Mouse (Mus musculus): ENCODE data around the gene Tnfrsf8.

Gene Tnfrsf8

GRCm38 (mm10) chr4:145270136-145270535 is 44.8 kb downstream of the Tnfrsf8 start:
- no peak for DNase-seq (ENCODE audit: low read depth)

GRCm38 (mm10) chr4:145267631-145268110 is 47.3 kb downstream of the Tnfrsf8 start:
- DNase-seq (ENCODE audit: low read depth) = peak; percentile 92

GRCm38 (mm10) chr4:145266505-145266904 is 48.5 kb downstream of the Tnfrsf8 start:
- no peak for DNase-seq (ENCODE audit: low read depth)

DNA sequence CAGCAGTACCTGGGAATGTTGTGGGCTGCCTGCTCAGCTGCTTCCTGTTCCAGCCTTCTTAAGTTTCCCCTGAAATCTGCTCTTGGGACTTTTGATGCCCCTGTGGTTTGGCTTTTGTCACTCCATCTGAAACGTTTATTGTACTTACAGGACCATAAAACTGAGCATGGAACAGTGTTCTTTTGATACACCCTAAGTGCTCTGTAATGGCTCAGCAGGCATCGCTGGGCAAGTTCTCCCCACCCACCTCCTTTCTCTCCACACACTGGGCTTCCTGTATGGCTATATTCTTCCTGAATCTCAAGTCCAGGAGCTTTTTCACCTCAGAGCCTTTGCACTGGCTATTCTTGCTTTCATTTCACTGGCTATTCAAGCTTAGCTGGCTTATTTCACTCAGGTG is 50.2 kb downstream of the Tnfrsf8 start:
- no peak for DNase-seq (ENCODE audit: low read depth)

DNA sequence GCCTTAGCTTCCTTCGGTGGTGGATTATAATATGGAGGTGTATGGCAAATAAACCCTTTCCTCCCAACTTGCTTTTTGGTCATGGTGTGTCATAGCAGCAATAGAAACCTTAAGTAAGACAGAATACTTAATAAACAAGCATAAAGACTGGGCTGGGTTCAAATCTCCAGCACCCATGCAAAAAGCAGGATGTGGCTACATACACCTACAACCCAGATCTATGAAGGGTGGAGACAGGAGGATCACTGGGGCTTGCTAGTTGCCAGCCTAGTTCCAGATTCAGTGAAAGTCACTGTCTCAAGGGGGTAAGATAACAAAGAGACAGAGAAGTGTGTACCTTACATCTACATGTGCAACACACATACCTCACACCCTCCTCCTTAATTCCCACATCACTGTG is 51.4 kb downstream of the Tnfrsf8 start:
- no peak for DNase-seq (ENCODE audit: low read depth)

DNA sequence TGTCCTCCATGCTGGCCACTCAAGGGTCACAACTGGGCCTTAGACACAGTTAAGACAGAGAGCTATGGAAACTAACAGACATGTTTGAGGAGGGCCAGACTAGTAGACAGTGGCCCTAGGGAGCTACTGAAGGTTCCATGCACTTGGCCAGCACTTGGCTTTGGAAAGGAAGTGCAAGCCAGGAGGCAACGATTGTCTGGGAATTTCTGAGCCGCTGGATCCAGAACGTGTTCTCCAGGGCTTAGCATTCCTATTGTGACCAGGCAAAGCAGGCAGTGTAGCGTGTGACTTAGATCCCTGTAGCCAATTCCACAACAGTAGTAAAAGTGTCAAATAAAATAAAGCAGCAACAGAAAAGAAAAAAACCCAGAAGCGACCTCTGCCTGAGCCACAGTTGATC is 54.2 kb downstream of the Tnfrsf8 start:
- no peak for DNase-seq (ENCODE audit: low read depth)

GRCm38 (mm10) chr4:145257751-145258434 is 57.1 kb downstream of the Tnfrsf8 start:
- DNase-seq (ENCODE audit: low read depth) = peak; percentile 63

GRCm38 (mm10) chr4:145256144-145256543 is 58.8 kb downstream of the Tnfrsf8 start:
- no peak for DNase-seq (ENCODE audit: low read depth)

GRCm38 (mm10) chr4:145254418-145254817 is 60.5 kb downstream of the Tnfrsf8 start:
- peak; percentile 74 for DNase-seq (ENCODE audit: low read depth)

GRCm38 (mm10) chr4:145252611-145253010 is 62.4 kb downstream of the Tnfrsf8 start:
- no peak for DNase-seq (ENCODE audit: low read depth)

GRCm38 (mm10) chr4:145251546-145251945 is 63.4 kb downstream of the Tnfrsf8 start:
- DNase-seq (ENCODE audit: low read depth) = no peak

DNA sequence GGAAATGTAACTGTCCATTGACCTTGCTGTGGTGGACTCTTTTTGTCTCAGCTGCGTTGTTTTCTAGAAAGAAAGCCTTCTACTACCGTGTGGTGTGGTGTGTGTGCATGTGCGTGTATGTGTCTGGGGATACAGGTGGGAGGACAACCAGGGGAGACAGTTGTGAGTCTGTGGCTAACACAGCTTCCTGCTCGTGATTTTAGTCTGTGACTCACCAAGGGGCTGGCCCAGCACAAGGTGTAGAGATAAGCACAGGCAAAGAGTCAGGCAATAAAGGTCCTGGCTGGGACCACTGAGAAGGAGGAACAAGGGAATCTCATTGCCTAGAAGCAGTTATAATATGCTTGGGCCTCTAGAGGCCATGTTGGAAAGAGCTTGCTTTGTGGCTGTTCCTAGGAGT is 65.0 kb downstream of the Tnfrsf8 start:
- DNase-seq (ENCODE audit: low read depth) = peak; percentile 78

DNA sequence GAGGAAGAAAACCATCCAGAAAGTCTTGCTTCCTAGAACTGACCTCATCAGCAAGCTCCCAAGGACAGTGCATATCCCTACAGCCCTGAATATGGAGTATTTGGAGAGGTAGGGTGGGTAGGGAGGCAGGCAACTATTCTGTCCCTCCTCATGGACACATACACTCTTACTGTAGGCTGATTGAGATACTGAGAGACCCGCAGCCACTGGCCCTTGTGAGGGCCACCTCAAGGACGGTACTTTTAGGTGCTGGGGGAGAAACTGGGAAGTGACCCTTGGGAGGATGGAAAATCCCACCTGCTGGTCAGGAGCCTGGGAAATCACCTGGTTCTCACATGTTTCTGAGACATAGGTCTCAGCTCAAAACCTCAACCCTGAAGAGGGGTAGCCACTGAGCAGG is 67.4 kb downstream of the Tnfrsf8 start:
- DNase-seq (ENCODE audit: low read depth) = no peak

GRCm38 (mm10) chr4:145246173-145247011 is 68.6 kb downstream of the Tnfrsf8 start, which contains the start of gene Tnfrsf1b:
TSS of gene Tnfrsf1b (minus strand) at chr4:145246870.
- peak; percentile 78 for DNase-seq (ENCODE audit: low read depth)

GRCm38 (mm10) chr4:145245581-145245980 is 69.4 kb downstream of the Tnfrsf8 start:
- DNase-seq (ENCODE audit: low read depth) = no peak

DNA sequence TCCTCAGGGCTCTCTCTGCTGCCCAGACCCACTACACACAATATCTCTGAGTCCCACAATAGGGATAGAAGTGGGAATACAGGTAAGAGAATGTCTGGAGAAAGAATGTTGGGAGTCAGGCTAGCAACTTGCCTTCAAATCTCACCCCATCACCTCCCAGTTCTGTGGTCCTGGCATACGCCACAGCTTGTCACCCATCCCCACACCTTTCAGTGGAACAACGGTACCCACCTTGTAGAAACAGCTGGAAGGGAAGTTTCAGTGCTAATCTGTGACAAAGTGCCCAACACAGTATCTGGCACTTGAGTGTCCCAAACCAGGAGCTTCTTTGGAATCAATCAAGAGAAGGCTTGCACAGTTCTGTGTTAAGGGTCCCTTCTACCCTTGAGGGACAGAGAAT is 70.3 kb downstream of the Tnfrsf8 start:
- no peak for DNase-seq (ENCODE audit: low read depth)

DNA sequence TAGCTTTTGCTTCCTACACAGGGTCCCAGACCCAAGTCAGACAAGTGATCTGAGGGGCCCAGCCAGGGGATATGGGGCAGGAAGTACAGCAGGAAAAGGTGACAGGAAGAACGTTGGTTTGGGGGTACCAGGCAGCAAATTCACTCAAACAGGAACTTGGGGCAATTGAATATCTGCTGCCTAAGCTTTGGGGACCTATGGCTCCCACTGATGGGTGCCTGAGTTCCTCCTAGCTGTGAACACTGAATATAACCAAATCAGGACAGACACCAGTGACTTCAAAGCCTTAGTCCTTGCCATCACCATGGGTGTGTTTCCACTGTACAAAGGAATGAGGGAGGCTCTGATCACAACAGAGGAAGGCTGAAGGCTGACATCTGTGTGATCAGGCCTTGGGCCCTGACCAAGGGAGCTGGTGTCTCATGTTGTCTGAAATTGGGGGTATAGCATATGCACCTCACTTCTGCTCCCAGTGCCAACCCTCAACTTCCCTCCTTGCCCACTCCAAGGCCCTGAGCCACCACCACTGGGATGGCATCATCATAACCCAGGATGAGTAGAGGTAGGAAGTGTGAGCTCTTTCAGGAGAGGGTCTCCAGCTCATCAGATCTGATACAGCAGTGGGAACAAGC is 72.1 kb downstream of the Tnfrsf8 start:
- no peak for DNase-seq (ENCODE audit: low read depth)

DNA sequence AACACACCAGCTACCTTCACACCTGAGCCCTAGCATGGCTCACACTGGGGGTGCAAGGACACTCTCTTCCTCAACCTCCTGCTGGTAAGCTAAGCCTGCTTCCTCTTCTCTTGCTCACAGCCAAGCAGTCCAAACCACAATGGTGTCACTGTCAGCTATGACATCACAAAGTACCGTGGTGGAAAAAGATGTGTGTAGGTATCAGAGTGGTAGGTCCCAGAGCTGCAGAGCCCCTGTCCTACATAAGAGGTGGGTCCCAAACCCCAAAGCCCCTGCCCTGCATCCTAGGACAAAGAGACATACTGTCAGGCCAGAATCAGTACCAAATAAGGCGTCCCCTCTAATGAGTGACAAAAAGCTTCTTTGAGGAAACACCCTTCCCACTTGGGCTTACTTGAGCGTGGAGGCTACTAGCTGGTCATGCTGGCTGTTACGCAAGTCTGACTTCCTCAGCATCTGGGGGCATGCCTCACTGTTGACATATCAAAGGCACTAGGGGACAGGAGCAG is 74.2 kb downstream of the Tnfrsf8 start:
- peak; percentile 94 for DNase-seq (ENCODE audit: low read depth)

- DNase-seq (ENCODE audit: low read depth) = peak; percentile 84
Observed at GRCm38 (mm10) chr4:145239049-145239830, 75.7 kb downstream of the Tnfrsf8 start.

DNA sequence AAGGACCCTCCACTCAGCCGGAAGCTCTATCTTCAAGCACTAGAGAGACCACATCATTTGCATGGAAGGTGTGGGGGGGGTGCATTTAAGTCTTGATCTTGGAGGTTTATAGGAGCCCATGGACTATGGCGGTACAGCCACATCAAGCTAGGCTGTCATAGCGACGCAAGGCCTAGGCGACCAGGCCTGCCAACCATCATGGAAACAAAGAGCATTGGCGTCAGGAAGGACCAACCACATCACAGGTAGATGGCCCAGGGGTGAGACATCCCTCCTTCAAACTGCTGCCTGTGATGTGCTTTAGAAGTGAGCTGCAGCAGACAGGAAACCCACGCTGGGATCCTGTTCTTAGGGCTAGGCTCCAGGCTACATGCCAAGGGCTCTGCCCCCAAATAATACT is 78.9 kb downstream of the Tnfrsf8 start:
- peak; percentile 58 for DNase-seq (ENCODE audit: low read depth)

- no peak for DNase-seq (ENCODE audit: low read depth)
Observed at GRCm38 (mm10) chr4:145233487-145234228, 81.3 kb downstream of the Tnfrsf8 start.

Data from 416B (cell line).